Mouse (Mus musculus): ENCODE results near the gene Eef2k.
A peak's percentile ranks its signal among the peaks of the same experiment; 100 is the strongest.
"Not testable (repeated sequence)": the region's sequence is repeated elsewhere in the genome, so short reads cannot be mapped to it uniquely, and the experiment has no call there.

Eef2k gene

DNA sequence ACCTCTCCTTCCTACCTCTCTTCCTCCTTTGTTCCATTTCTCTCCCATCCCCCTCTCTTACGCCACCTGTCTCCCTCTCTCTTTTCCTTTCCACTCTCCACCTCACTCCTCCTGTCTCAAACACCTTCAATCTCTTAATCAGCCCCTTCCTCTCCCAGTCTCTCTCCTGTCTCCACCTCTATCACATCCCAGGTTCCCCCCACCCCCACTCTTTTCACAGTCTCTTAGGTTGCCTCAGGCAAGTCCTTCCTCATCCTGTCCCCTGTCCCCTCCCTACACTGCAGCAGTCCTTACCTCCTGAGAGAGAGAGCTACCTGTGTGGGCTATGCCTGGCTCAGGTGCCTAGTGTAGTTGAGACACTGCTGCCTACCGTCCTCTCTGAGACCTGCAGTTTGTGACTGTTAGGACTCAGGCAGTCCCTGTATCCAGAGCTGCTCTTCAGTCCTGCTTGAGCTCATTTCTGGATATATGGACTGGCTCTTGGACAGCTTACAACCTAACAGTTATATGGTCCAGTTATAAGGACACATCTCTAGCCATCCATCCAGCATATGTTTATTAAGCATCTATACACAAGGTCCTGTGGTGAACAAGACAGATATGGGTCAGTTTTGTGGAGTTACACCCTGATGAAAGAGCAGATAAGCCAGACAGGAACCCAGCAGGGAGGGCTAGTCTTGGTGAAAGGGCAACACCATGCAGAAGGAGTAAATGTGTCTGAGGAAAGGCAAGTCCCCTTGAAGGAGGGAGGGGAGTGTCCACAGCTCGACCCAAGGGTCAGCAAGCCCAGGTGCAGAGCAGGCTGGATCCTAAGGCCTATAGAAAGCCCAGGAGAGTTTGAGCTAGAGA lies 33.1 kb downstream of the Eef2k start:
- no peak for ATAC-seq (ENCODE audit: insufficient number of reproducible peaks, low FRiP score, low TSS enrichment)

DNA sequence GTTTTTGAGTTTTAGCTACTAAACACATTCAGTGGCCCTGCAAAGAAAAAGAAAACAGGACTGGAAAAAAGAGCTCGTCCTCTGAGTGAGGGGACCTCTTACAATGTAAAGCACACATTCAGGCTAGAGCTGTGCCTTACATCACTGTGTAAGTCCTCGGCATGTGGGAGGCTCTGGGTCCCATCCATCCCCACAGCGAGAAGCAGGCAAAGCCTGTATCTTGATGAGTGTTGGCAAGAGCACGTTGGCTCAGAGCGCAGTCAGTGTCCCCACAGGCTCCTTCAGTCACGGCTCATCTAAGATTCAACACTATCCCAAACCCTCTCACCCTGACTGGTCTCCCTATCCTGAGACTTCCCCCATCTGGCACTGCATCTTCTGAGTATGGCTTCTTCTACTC lies 35.6 kb downstream of the Eef2k start:
- peak; percentile 40; the same call in 1 of the 2 replicates for ATAC-seq (ENCODE audit: insufficient number of reproducible peaks, low FRiP score, low TSS enrichment)

DNA sequence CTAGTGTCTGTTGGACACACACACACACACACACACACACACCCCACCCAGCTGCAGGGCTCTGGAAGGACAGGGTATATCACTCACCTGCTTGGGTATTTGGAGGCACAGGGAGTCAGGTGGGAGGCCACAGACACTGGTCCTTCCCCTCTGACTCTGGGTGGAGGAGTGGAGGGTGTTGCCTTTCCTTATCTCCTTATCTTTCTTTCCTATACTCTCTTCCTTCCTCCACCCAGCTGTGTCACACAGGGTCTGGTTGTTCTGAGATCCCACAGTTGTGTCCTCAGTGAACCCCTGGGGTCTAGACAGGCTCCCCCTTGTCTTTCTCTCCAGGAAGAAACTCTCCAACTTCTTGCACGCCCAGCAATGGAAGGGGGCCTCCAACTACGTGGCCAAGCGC lies 37.3 kb downstream of the Eef2k start:
- no peak for ATAC-seq (ENCODE audit: insufficient number of reproducible peaks, low FRiP score, low TSS enrichment)

DNA sequence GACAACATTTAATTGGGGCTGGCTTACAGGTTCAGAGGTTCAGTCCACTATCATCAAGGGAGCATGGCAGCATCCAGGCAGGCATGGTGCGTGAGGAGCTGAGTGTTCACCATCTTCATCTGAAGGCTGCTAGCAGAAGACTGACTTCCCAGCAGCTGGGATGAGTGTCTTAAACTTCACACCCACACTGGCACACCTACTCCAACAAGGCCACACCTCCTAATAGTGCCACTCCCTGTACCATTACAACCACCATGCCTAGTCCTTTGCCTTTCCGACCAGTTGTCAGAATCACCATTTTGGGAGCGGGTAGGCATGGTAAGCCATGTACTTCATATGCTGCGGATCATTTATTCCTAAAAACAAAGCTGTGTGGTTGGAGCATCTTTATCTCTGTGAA lies 38.1 kb downstream of the Eef2k start:
- ATAC-seq (ENCODE audit: insufficient number of reproducible peaks, low FRiP score, low TSS enrichment), result no peak

DNA sequence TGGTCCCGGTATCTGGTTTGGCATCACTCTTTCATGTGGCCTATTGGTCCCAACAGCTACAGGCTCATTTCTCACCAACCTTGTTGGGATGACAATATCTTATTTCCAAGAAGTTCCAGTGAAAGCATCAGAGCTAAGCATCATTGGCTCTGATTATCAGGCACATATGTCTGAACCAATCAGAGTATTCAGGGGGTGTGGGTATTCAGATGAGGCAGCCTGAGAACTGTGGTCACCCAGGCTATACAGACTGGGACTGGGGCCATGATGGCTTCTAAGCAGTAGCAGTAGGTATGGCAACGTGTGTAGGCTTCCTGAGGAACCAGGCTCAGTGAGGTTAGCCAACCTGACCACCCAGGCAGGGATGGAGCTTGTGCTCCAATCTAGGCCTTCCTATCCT lies 38.8 kb downstream of the Eef2k start:
- ATAC-seq (ENCODE audit: insufficient number of reproducible peaks, low FRiP score, low TSS enrichment), result no peak

DNA sequence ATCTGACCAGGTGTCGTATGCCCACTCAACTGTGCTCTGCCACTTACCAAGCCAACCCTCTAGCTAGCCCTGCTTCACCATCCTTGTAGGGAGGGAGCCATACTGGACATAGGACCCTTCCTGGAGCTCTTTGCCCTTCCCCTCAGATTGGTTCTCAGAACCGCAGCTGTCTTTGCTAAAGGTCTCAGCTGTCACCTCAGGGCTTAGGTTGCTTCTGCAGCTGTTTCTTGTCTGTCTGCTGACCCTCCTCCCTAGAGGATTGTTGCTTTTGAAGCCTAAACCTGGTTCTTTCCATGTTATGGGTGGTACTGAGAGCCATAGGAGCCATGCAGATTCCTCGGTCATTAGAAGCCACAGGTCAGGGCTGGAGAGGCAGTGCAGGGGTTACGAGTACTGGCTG lies 40.0 kb downstream of the Eef2k start:
- ATAC-seq (ENCODE audit: insufficient number of reproducible peaks, low FRiP score, low TSS enrichment), result no peak

DNA sequence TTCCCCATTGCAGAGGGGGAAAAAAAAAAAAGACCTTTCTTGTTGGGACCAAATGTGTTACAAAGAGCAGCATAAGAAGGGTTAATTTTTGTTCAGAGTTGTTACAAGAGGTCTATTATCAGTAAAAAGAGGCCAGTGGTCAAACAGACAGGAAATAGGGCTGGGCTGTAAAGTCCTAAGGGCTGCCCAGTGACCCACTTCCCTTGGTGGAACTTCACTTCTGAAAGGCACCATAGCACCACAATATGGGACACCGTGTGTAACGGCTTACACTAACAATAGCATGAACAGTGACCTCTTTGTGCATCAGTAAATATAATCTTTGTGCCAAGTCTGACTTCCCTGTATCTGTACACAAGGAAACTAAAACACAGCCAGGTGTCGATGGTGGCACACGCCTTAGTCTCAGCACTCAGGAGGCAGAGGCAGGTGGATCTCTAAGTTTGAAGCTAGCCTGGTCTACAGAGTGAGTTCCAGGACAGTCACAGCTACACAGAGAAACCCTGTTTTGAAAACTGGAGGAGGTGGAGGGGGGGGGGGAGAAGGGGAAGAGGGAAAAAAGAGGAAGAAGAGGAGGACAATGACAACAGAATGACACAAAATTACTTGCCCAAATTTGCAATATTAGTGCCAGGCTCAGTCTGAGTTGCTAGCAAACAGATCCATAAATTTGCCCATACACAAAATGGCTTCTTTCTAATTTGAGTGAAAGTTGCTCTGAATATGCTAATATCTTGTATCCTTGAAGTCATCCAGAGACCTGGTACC lies 41.1 kb downstream of the Eef2k start:
- no peak for ATAC-seq (ENCODE audit: insufficient number of reproducible peaks, low FRiP score, low TSS enrichment)

DNA sequence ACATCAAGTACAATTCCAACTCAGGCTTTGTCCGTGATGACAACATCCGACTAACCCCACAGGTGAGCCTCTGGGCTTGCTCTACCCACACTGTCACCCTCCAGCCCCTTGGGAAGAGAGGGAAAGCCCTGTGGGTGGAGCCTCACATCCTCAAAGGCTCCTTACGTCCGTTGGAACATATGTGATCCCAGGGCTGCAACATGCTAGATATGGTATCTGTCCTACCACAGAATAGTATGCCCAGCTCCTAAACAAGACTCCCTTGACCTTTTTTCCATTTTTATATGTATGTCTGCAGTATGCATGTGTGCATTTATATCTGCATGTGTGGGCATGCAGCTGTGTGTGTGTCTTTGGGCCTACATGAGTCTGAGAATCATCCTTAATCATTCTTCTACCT lies 42.1 kb downstream of the Eef2k start:
- no peak for ATAC-seq (ENCODE audit: insufficient number of reproducible peaks, low FRiP score, low TSS enrichment)

DNA sequence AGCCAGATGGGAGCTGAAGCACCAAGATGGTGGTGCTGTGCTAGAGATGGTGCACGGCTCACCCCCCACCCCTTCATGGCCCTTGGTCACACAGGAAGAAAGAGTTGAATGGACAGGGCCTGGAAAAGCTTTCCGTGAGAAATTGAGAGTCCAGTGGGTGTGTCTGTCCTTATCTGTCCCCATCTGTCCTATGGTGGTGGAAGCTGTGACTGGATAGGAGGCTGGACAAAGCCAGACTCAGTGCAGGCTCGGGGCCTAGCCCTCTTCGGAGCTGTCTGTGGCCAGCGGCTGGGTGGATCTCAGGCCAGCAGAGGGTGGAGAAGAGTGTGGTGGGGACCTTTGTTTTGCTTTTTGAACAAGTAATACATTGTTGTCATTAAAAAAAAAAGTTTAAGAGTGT lies 50.5 kb downstream of the Eef2k start:
- no peak for ATAC-seq (ENCODE audit: insufficient number of reproducible peaks, low FRiP score, low TSS enrichment)

DNA sequence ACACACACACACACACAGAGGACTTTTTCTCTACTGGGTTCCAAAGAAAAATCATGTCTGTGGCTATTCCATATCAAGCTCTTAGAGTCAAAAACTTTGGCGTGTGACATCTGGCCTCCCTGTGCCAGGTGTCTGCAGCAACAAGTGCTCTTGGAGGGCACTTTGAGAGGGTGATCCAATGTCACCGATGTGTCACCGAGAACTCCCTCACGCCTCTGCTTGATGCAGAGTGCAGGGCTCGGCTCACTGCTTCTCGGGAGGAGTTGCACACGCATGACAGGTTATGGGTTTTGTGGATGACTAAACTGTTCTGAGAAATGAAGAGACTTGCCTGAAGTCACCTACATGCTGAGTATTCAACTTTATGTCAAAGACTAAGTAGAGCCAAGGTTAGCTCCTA lies 54.4 kb downstream of the Eef2k start:
- no peak for ATAC-seq (ENCODE audit: insufficient number of reproducible peaks, low FRiP score, low TSS enrichment)

DNA sequence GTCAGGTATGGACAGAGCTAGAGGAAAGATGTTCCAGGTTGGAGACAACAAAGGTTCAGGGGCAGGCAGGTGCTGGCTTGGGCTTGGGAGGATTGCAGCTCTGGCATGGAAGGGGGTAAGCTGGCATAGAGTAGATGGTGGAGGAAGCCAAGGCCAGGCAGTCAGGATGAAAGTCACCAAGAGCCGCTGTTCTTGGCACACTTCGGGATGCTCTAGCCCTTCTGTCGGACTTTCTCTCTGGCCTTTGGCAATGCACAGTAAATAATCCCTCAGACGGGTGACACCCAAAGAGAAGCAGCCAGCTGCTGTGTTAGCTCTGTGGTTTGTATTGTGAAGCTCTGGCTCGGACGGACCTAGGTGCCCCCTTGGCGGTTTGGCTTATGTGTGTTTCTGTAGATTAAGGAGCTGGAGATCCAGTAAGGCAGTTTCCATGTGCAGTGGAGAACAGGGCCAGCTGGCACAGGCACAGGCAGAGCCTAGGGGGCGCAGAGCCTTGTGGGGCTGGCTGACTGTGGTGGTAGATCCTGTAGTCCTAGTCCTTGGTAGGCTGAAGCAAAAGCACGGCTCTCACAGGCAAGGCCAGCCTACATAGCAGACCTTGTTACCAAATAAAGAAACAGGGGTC lies 55.2 kb downstream of the Eef2k start:
- ATAC-seq (ENCODE audit: insufficient number of reproducible peaks, low FRiP score, low TSS enrichment), result peak; percentile 78; the same call in 1 of the 2 replicates

DNA sequence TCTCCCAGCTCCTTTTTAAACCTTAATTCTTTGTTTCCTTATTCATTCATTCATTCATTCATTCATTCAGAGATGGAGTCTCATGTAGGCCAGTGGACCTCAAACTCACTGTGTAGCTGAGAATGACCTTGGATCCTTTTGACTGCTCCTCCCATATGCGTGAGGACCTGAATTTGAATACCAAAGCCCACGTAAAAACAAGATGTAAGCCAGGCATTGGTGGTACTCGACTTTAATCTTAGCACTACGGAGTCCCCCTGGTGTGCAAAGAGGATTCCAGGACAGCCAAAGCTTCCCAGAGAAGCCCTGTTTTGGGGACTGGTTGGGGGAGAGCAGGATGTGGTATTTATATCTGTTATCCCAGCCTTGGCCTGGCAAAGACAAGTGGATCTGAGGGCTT lies 57.6 kb downstream of the Eef2k start:
- no peak for ATAC-seq (ENCODE audit: insufficient number of reproducible peaks, low FRiP score, low TSS enrichment)

DNA sequence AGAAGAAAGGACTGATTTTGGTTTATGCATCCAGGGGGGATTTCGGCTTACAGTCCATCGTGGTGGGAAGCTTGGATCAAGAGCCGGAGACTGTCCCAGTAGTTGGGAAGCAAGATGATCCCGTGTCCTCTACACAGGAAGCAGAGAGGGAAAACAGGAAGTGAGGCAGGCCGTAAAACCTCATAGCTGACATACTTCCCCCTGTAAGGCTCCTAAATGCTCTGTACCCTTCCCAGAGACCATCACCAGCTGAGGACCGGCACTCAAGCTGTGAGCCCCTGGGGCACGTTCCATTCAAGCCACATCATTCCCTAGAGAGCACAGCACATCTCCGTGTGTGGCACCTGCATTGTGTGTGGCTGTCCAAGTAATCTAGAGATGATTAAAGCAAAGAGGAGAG lies 59.1 kb downstream of the Eef2k start:
- no peak for ATAC-seq (ENCODE audit: insufficient number of reproducible peaks, low FRiP score, low TSS enrichment)

DNA sequence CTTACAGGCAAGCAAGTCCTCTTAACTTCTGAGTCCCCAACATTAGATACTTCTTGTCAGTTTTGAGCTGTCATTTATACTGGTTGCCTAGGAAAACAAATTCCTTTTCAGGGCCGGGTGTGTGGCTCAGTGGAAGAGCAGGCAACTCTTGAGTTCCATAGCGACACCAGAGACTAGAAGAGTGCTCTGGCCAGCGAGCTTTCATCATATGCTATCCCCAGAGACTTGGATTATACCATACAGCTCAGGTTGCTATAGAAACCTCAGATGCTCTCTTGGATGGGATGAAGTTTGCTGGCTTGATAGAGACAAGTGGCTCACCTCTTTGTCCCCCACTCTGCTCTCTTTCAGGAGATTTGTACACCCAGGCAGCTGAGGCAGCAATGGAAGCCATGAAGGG lies 60.3 kb downstream of the Eef2k start:
- no peak for ATAC-seq (ENCODE audit: insufficient number of reproducible peaks, low FRiP score, low TSS enrichment)

DNA sequence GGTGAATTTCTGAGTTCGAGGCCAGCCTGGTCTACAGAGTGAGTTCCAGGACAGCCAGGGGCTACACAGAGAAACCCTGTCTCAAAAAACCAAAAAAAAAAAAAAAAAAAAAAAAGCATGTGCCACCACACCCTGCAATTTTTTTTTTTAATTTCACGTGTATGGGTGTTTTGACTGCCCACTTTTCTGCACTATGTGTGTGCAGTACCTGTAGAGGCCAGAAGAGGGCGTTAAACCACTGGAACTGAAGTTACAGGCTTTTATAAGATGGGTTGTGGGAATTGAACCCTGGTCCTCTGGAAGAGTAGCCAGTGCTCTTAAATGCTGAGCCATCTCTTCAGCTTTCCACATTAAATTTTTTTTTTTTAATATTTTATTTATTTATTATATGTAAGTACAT lies 67.5 kb downstream of the Eef2k start:
- not testable (repeated sequence) for ATAC-seq (ENCODE audit: insufficient number of reproducible peaks, low FRiP score, low TSS enrichment)

DNA sequence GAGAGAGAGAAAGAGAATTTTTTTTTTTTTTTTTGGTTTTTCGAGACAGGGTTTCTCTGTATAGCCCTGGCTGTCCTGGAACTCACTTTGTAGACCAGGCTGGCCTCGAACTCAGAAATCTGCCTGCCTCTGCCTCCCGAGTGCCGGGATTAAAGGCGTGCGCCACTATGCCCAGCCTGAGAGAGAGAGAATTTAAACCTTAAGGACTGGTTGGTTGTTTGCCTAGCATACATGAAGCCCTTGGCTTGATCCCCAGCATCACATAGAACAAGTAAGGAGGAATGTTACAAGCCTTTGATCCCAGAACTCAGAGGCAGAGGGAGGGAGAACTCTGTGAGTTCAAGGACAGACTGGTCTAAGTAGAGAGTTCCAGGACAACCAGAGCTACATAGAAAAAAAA lies 68.6 kb downstream of the Eef2k start:
- not testable (repeated sequence) for ATAC-seq (ENCODE audit: insufficient number of reproducible peaks, low FRiP score, low TSS enrichment)

DNA sequence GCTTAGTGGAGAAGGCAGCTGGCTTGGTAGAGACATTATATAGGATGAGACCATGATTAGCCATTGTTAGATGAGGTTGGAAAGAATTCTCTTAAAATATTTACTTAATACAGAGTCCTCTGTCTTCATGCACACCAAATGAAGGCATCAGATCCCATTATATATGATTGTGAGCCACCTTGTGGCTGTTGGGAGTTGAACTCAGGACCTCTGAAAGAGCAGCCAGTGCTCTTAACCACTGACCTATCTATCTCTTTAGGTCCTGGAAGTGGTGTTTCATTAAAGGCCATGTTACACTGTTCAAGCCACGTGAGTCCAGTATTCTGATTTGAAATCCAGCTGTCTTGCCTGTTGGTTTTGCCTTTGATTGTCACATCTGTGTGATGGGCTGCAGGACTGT lies 70.7 kb downstream of the Eef2k start:
- no peak for ATAC-seq (ENCODE audit: insufficient number of reproducible peaks, low FRiP score, low TSS enrichment)

DNA sequence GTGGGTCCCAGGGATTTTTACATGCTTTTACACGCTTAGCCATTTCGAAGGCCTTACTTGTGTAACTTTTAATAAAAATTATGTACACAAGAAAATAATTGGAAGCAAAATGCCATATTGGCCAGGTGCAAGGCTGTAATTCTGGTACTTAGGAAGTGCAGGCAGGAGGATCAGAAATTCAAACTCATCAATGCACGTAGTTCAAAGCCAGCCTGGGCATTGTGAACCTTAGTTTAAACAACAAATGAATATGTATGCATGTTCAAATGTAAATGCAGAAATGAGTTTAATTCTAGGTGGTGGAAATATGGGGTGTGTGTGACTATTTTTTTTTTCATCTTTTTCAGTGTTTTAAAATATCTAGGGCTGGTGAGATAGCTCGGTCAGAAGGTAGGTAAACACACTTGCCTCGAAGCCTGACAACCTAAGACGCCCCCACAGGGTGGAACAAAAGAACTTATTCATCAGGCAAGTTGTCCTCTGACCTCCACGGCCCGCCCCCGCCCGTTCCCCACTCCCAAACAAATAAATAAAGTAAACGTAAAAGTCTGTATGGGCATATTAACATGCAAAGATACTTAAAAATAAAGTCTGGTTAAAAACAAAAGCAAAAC lies 73.7 kb downstream of the Eef2k start:
- ATAC-seq (ENCODE audit: insufficient number of reproducible peaks, low FRiP score, low TSS enrichment), result no peak

DNA sequence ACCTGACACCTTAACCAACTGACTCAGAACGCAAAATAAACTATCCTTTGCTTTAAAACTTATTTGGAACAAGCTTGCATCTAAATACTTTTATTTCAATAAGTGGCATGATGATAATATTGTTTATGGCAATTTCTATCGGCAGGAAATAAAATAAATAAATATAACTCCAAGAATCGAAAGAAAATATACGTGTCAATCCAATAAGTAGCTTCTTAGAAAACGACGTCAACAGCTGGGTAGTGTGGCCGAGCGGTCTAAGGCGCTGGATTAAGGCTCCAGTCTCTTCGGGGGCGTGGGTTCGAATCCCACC lies 74.6 kb downstream of the Eef2k start:
- no peak for ATAC-seq (ENCODE audit: insufficient number of reproducible peaks, low FRiP score, low TSS enrichment)

DNA sequence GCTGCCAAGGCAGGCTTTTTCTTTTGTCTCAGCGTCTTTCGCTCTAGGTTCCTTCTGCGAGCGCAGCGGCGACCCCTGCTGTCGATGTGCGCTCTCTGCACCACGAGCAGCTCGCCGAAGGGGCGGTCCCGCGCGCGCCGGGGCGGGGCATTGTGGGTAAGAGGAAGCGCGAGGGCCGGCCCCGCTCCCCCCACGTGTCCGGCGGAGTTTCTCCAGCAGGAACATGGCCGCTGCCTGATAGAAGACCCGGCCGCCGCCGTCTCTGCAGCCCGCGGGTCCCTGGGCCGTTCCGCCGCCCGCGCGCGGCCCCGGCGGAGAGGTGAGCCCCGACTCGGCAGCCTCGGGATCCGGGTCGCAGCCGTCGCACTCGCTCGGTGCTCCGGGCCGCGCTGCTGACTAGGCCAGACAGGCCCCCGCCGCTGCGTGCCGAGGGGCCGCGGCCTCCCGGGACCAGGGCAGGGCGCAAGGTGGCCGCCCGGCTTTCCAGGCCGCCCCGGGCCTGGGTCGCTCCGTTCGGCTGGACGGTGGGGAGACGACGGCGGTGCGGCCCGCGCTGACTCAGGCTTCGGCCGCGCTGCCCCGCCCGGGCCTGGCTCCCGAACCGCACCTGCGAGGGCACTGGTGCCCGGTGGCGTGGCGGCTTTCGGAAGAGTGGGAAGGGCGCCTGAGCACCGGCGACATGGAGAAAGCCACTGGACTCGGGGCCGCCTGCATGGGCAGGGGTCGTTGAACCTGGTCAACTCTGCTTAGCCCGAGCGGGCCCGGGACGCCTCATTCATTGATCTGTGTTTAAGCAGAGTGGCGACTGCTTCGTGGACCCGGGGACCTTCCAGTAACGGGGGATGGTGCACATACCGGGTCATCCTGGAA lies 75.2 kb downstream of the Eef2k start, which contains the start of gene Polr3e:
Polr3e (plus strand) TSS at position 153 of the 870 bp plus-strand sequence.
- peak; percentile 88 for ATAC-seq (ENCODE audit: insufficient number of reproducible peaks, low FRiP score, low TSS enrichment)
